Mouse (Mus musculus): ENCODE data around the gene Abhd11.

DNA sequence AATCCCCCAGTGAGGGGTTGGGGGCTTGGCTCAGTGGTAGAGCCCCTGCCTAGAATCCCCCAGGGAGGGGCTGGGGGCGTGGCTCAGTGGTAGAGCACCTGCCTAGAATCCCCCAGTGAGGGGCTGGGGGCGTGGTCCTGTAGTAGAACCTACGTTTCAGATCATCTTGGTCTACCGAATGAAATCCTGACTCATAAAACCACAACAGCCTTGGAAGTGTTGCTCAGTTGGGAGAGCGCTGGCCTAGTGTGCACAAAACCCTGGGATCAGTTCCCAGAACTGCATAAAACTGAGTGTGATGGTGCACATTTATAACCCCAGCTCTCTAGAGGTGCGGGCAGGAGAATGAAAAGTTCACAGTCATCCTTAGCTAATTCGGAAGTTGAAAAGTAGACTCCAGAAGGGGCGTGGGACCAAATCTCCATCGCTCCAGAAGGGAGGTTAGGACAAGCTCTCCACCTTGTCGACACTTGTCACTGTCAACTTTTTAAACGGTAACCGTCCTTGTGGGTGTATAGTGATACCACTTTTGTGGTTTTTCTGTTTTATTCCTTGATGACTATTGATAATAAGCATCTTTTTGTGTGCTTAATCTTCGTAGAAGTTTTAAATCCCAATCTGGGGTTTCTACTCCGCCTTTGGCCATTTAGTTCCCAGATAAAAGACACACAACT, 32.2 kb upstream of the Abhd11 start:
- TF ChIP-seq CTCF (IDR thresholded peaks at IDR 0.05; ENCODE audit: insufficient read depth, low read depth, low read length): no peak
- no peak for TF ChIP-seq POLR2A (IDR thresholded peaks at IDR 0.05; ENCODE audit: insufficient read depth, low read depth, low read length)

Measured in olfactory bulb, adult 2 months (tissue).